Mouse (Mus musculus) olfactory bulb, adult 2 months (tissue): Measurements from ENCODE around the gene Pelp1.

Experiments
- CTCF ChIP-seq: fragments of 200-500 bp; IDR thresholded peaks from 2 replicates; pipeline ENCODE4 v1.5.1; 2012; ENCODE audit warnings: low read depth, mild to moderate bottlenecking, low read length, moderate library complexity; ENCODE audit not compliant: insufficient read depth
- POLR2A ChIP-seq: fragments of 200-500 bp; IDR thresholded peaks from 2 replicates; pipeline ENCODE4 v1.6.1; 2012; ENCODE audit warnings: mild to moderate bottlenecking, low read depth, low read length, moderate library complexity; ENCODE audit not compliant: insufficient read depth

GRCm38 (mm10) chr11:70412591-70412990 is 2.8 kb upstream of the Pelp1 start:
- TF ChIP-seq POLR2A (no peak), CTCF (no peak)
